Mouse (Mus musculus): Measurements from ENCODE around the gene Atg10.
"Not testable (repeated sequence)": the region's sequence is repeated elsewhere in the genome, so short reads cannot be mapped to it uniquely, and the experiment has no call there.

Gene Atg10

GRCm38 (mm10) chr13:91223587-91224437 is at the start of gene Atg10:
TSS of gene Atg10 (minus strand) at chr13:91223968.
- in situ Hi-C loops (cut with MboI, MseI) = loop anchor here (10.0 kb wide), 1 partner anchor 81 kb away; no protein-coding TSS in a partner anchor

GRCm38 (mm10) chr13:91252406-91252805 is 28.6 kb upstream of the Atg10 start:
- in situ Hi-C loops (cut with MboI, MseI) = no loop called here

- in situ Hi-C loops (cut with MboI, MseI) = no loop called here
Observed at GRCm38 (mm10) chr13:91251636-91252035, 27.9 kb upstream of the Atg10 start.

- in situ Hi-C loops (cut with MboI, MseI) = not testable (repeated sequence)
Observed at GRCm38 (mm10) chr13:91250050-91250449, 26.3 kb upstream of the Atg10 start.

GRCm38 (mm10) chr13:91246472-91246871 is 22.7 kb upstream of the Atg10 start:
- in situ Hi-C loops (cut with MboI, MseI) = no loop called here

- in situ Hi-C loops (cut with MboI, MseI) = no loop called here
Observed at GRCm38 (mm10) chr13:91237976-91238375, 14.2 kb upstream of the Atg10 start.

- in situ Hi-C loops (cut with MboI, MseI) = no loop called here
Observed at GRCm38 (mm10) chr13:91236884-91237283, 13.1 kb upstream of the Atg10 start.

GRCm38 (mm10) chr13:91224438-91224814 is 658 bp upstream of the Atg10 start:
- in situ Hi-C loops (cut with MboI, MseI) = loop anchor here (10.0 kb wide), 1 partner anchor 80 kb away; no protein-coding TSS in a partner anchor

GRCm38 (mm10) chr13:91223063-91223462 is 705 bp downstream of the Atg10 start:
- in situ Hi-C loops (cut with MboI, MseI) = loop anchor here (10.0 kb wide), 1 partner anchor 82 kb away; no protein-coding TSS in a partner anchor

GRCm38 (mm10) chr13:91221696-91222095 is 2.1 kb downstream of the Atg10 start:
- in situ Hi-C loops (cut with MboI, MseI) = loop anchor here (10.0 kb wide), 1 partner anchor 83 kb away; no protein-coding TSS in a partner anchor

GRCm38 (mm10) chr13:91217691-91218090 is 6.1 kb downstream of the Atg10 start:
- in situ Hi-C loops (cut with MboI, MseI) = no loop called here

GRCm38 (mm10) chr13:91216656-91217205 is 7.0 kb downstream of the Atg10 start:
- in situ Hi-C loops (cut with MboI, MseI) = no loop called here

GRCm38 (mm10) chr13:91212958-91213357 is 10.8 kb downstream of the Atg10 start:
- in situ Hi-C loops (cut with MboI, MseI) = no loop called here

- in situ Hi-C loops (cut with MboI, MseI) = no loop called here
Observed at GRCm38 (mm10) chr13:91206237-91206636, 17.5 kb downstream of the Atg10 start.

- in situ Hi-C loops (cut with MboI, MseI) = no loop called here
Observed at GRCm38 (mm10) chr13:91202564-91202963, 21.2 kb downstream of the Atg10 start.

- in situ Hi-C loops (cut with MboI, MseI) = no loop called here
Observed at GRCm38 (mm10) chr13:91187378-91188234, 36.2 kb downstream of the Atg10 start.

- in situ Hi-C loops (cut with MboI, MseI) = no loop called here
Observed at GRCm38 (mm10) chr13:91185248-91185867, 38.4 kb downstream of the Atg10 start.

- in situ Hi-C loops (cut with MboI, MseI) = no loop called here
Observed at GRCm38 (mm10) chr13:91184226-91184625, 39.5 kb downstream of the Atg10 start.

- in situ Hi-C loops (cut with MboI, MseI) = no loop called here
Observed at GRCm38 (mm10) chr13:91180364-91180763, 43.4 kb downstream of the Atg10 start.

- in situ Hi-C loops (cut with MboI, MseI) = loop anchor here (5.0 kb wide), 1 partner anchor 52 kb away; no protein-coding TSS in a partner anchor
Observed at GRCm38 (mm10) chr13:91179174-91179899, 44.4 kb downstream of the Atg10 start.
